Mouse (Mus musculus): ENCODE measurements around the gene 9230102O04Rik. TPM values are rescaled to one million over a fixed set of nuclear protein-coding genes. Genes with fewer than 3 reads are reported as not detected.

The 9230102O04Rik gene
- polyA plus RNA-seq, 1 experiment: not detected

- Histone ChIP-seq H3K4me3 (replicated peaks) (no peak overlapping the region), H3K4me1 (peaks cover 51% of the 10 kb centered on the region), H3K27me3 (replicated peaks) (peaks cover 87% of the 10 kb centered on the region), H3K9me3 (peaks cover 3% of the 10 kb centered on the region; the same call in 1 of the 2 replicates), H3K36me3 (replicated peaks; ENCODE audit: low read length) (no peaks in the 10 kb centered on the region)
- TF ChIP-seq GATA1 (IDR thresholded peaks at IDR 0.05; ENCODE audit: borderline replicate concordance, low read length) (no peak), FLI1 (IDR thresholded peaks at IDR 0.05; ENCODE audit: low read length) (no peak)
Measured at GRCm38 (mm10) chr2:9874467-9875219, 14.7 kb downstream of the 9230102O04Rik start.

GRCm38 (mm10) chr2:9873757-9874156 lies 15.6 kb downstream of the 9230102O04Rik start:
- Histone ChIP-seq H3K4me3 (replicated peaks) (no peak overlapping the region), H3K36me3 (replicated peaks; ENCODE audit: low read length) (no peaks in the 10 kb centered on the region), H3K4me1 (peaks cover 42% of the 10 kb centered on the region), H3K9me3 (peaks cover 3% of the 10 kb centered on the region; the same call in 1 of the 2 replicates), H3K27me3 (replicated peaks) (peaks cover 81% of the 10 kb centered on the region)
- TF ChIP-seq GATA1 (IDR thresholded peaks at IDR 0.05; ENCODE audit: borderline replicate concordance, low read length) (no peak), FLI1 (IDR thresholded peaks at IDR 0.05; ENCODE audit: low read length) (no peak)

- peak overlapping the region; percentile 86 for H3K4me3 ChIP-seq (replicated peaks)
- H3K36me3 ChIP-seq (replicated peaks; ENCODE audit: low read length): no peaks in the 10 kb centered on the region
- peaks cover 3% of the 10 kb centered on the region; the same call in 1 of the 2 replicates for H3K9me3 ChIP-seq
- TF ChIP-seq GATA1 (IDR thresholded peaks at IDR 0.05; ENCODE audit: borderline replicate concordance, low read length): no peak
- no peak for TF ChIP-seq FLI1 (IDR thresholded peaks at IDR 0.05; ENCODE audit: low read length)
- H3K27me3 ChIP-seq (replicated peaks): peaks cover 73% of the 10 kb centered on the region
- H3K4me1 ChIP-seq: peaks cover 31% of the 10 kb centered on the region
Measured at GRCm38 (mm10) chr2:9872682-9873081, 16.7 kb downstream of the 9230102O04Rik start.

GRCm38 (mm10) chr2:9871798-9872197 lies 17.5 kb downstream of the 9230102O04Rik start:
- no peaks in the 10 kb centered on the region for H3K9me3 ChIP-seq
- H3K4me3 ChIP-seq (replicated peaks): peak overlapping the region; percentile 70
- H3K36me3 ChIP-seq (replicated peaks; ENCODE audit: low read length): no peaks in the 10 kb centered on the region
- TF ChIP-seq FLI1 (IDR thresholded peaks at IDR 0.05; ENCODE audit: low read length) (no peak), GATA1 (IDR thresholded peaks at IDR 0.05; ENCODE audit: borderline replicate concordance, low read length) (no peak)
- peaks cover 22% of the 10 kb centered on the region for H3K4me1 ChIP-seq
- peaks cover 65% of the 10 kb centered on the region for H3K27me3 ChIP-seq (replicated peaks)

GRCm38 (mm10) chr2:9871141-9871716 lies 18.1 kb downstream of the 9230102O04Rik start:
- H3K27me3 ChIP-seq (replicated peaks): peaks cover 59% of the 10 kb centered on the region
- H3K4me1 ChIP-seq: peaks cover 21% of the 10 kb centered on the region
- H3K4me3 ChIP-seq (replicated peaks): peak overlapping the region; percentile 0
- H3K36me3 ChIP-seq (replicated peaks; ENCODE audit: low read length): no peaks in the 10 kb centered on the region
- no peak for TF ChIP-seq GATA1 (IDR thresholded peaks at IDR 0.05; ENCODE audit: borderline replicate concordance, low read length)
- no peak for TF ChIP-seq FLI1 (IDR thresholded peaks at IDR 0.05; ENCODE audit: low read length)
- H3K9me3 ChIP-seq: no peaks in the 10 kb centered on the region

- TF ChIP-seq GATA1 (IDR thresholded peaks at IDR 0.05; ENCODE audit: borderline replicate concordance, low read length) (no peak), FLI1 (IDR thresholded peaks at IDR 0.05; ENCODE audit: low read length) (no peak)
- no peaks in the 10 kb centered on the region for H3K36me3 ChIP-seq (replicated peaks; ENCODE audit: low read length)
Measured at GRCm38 (mm10) chr2:9867092-9867825, 22.1 kb downstream of the 9230102O04Rik start.

GRCm38 (mm10) chr2:9860698-9861097 lies 28.6 kb downstream of the 9230102O04Rik start:
- H3K27me3 ChIP-seq (replicated peaks): peaks cover 8% of the 10 kb centered on the region
- H3K9me3 ChIP-seq: no peaks in the 10 kb centered on the region
- no peak for TF ChIP-seq GATA1 (IDR thresholded peaks at IDR 0.05; ENCODE audit: borderline replicate concordance, low read length)
- no peak for TF ChIP-seq FLI1 (IDR thresholded peaks at IDR 0.05; ENCODE audit: low read length)
- H3K4me1 ChIP-seq: peaks cover 3% of the 10 kb centered on the region; the same call in 1 of the 2 replicates
- no peak overlapping the region for H3K4me3 ChIP-seq (replicated peaks)
- H3K36me3 ChIP-seq (replicated peaks; ENCODE audit: low read length): no peaks in the 10 kb centered on the region

More at GRCm38 (mm10) chr2:9867092-9867825, 22.1 kb downstream of the 9230102O04Rik start:
- Histone ChIP-seq H3K9me3 (no peaks in the 10 kb centered on the region), H3K4me3 (replicated peaks) (no peak overlapping the region), H3K27me3 (replicated peaks) (peaks cover 23% of the 10 kb centered on the region), H3K4me1 (peaks cover 14% of the 10 kb centered on the region)

GRCm38 (mm10) chr2:9855861-9856260 lies 33.5 kb downstream of the 9230102O04Rik start:
- no peaks in the 10 kb centered on the region for H3K36me3 ChIP-seq (replicated peaks; ENCODE audit: low read length)
- H3K27me3 ChIP-seq (replicated peaks): peaks cover 8% of the 10 kb centered on the region
- no peaks in the 10 kb centered on the region for H3K9me3 ChIP-seq
- TF ChIP-seq GATA1 (IDR thresholded peaks at IDR 0.05; ENCODE audit: borderline replicate concordance, low read length) (no peak), FLI1 (IDR thresholded peaks at IDR 0.05; ENCODE audit: low read length) (no peak)
- H3K4me1 ChIP-seq: peaks cover 3% of the 10 kb centered on the region; the same call in 1 of the 2 replicates
- H3K4me3 ChIP-seq (replicated peaks): no peak overlapping the region

- H3K4me1 ChIP-seq: no peaks in the 10 kb centered on the region
- no peaks in the 10 kb centered on the region for H3K9me3 ChIP-seq
- TF ChIP-seq GATA1 (IDR thresholded peaks at IDR 0.05; ENCODE audit: borderline replicate concordance, low read length) (no peak), FLI1 (IDR thresholded peaks at IDR 0.05; ENCODE audit: low read length) (no peak)
- H3K36me3 ChIP-seq (replicated peaks; ENCODE audit: low read length): no peaks in the 10 kb centered on the region
- H3K4me3 ChIP-seq (replicated peaks): no peak overlapping the region
- peaks cover 6% of the 10 kb centered on the region for H3K27me3 ChIP-seq (replicated peaks)
Measured at GRCm38 (mm10) chr2:9852851-9853576, 36.3 kb downstream of the 9230102O04Rik start.

Data from megakaryocyte, embryonic 14.5 days (primary cell).